Mouse (Mus musculus): Measurements from ENCODE around the gene Myrf. TPM values are rescaled to one million over a fixed set of nuclear protein-coding genes. Genes with fewer than 3 reads are reported as not detected.
"Not testable (repeated sequence)": the region's sequence is repeated elsewhere in the genome, so short reads cannot be mapped to it uniquely, and the experiment has no call there.

Gene Myrf
- polyA plus RNA-seq, 1 experiment from 2014 or later = 2.1 TPM

DNA sequence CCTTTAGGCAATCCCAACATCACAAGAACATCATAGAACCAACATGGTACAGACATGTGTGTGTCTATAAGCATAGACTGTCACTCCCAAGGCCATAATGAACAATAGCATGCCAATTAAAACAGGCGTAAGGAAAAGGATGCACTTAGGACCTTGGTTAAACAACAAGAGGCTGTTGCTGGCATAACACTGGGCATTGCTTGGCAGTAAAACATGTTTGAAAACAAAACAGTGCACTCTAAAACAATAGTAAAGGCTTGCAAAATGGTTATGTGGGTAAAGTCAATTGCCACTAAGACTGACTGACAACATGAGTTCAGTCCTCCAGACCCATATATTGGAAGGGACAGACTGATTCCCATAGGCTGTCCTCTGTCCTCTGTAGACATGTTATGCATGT is 72.6 kb downstream of the Myrf start:
- Histone ChIP-seq H3K9me3 (no peaks in the 10 kb centered on the region), H3K4me3 (no peak overlapping the region), H3K4me1 (no peaks in the 10 kb centered on the region), H3K36me3 (replicated peaks) (no peaks in the 10 kb centered on the region), H3K27me3 (ENCODE audit: poor library complexity, severe bottlenecking) (no peaks in the 10 kb centered on the region), H3K27ac (no peak overlapping the region)
- WGBS = 94% methylated on average over 1 of the region's 1 CpGs
- DNase-seq (ENCODE audit: extremely low spot score, low spot score) = no peak

DNA sequence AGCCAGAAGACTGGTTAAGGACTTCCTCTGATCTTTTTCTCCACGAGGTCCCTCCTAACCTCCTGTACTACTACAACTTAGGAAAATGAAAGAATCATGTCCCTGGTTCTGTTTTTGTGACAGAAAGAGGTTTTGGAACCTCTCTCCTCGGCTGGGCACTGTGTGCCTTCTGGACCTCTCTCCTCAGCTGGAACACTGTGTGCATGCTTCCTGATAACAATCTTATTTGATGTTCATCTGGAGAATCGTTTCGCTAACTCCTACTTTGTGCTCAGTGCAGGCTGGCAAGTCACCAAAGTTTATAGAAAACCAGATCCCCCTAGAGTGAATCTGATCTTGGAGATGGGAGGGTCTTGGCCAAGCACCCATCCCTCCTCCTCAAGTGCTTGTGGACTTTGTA is 73.4 kb downstream of the Myrf start:
- DNase-seq (ENCODE audit: extremely low spot score, low spot score) = no peak
- H3K36me3 ChIP-seq (replicated peaks) = no peaks in the 10 kb centered on the region
- no peak overlapping the region for H3K4me3 ChIP-seq
- H3K4me1 ChIP-seq = no peaks in the 10 kb centered on the region
- no peaks in the 10 kb centered on the region for H3K27me3 ChIP-seq (ENCODE audit: poor library complexity, severe bottlenecking)
- H3K27ac ChIP-seq = no peak overlapping the region
- H3K9me3 ChIP-seq = no peaks in the 10 kb centered on the region
- 87% methylated on average over 4 of the region's 4 CpGs for WGBS

DNA sequence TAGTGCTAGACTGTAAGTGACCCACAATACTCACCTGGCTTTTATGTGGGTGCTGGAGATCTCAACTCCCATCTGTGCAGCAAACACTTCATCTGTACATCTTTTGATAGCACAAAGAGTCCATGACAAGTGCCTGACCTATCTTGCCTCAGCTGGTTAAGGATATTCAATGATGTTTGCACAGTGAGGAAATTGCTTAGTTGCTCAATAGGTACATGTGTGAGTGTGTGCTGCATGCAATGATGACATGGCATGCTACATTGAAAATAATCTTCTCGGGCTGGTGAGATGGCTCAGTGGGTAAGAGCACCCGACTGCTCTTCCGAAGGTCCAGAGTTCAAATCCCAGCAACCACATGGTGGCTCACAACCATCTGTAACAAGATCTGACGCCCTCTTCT is 74.6 kb downstream of the Myrf start:
- WGBS = 81% methylated on average over 4 of the region's 4 CpGs
- not testable (repeated sequence) for H3K9me3 ChIP-seq; H3K27me3 ChIP-seq (ENCODE audit: poor library complexity, severe bottlenecking); H3K27ac ChIP-seq; H3K4me1 ChIP-seq; H3K36me3 ChIP-seq (replicated peaks); DNase-seq (ENCODE audit: extremely low spot score, low spot score); H3K4me3 ChIP-seq

DNA sequence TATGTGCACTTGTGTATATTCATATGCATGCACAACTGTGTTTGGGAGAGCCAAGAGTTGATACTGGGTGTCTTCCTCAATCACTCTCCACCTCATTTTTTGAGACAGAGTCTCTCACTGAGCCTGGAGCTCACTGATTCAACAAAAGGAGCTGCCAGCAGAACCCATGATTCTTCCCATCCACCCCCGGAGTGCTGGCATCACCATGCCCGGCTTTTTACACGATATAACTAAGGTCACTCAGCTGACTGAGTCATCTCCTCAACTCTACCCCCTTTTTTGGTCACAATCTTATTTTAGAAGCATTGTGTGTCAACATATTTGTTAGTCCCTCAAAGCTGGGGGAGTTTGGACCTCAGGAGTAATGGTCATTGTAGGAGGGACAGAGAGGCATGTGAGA is 76.7 kb downstream of the Myrf start:
- Histone ChIP-seq H3K9me3 (no peaks in the 10 kb centered on the region), H3K36me3 (replicated peaks) (no peaks in the 10 kb centered on the region), H3K4me3 (no peak overlapping the region), H3K4me1 (no peaks in the 10 kb centered on the region), H3K27me3 (ENCODE audit: poor library complexity, severe bottlenecking) (no peaks in the 10 kb centered on the region), H3K27ac (no peak overlapping the region)
- WGBS = 91% methylated on average over 3 of the region's 3 CpGs
- no peak for DNase-seq (ENCODE audit: extremely low spot score, low spot score)

Small RNA genes lying within 50 kb of the gene (microRNA-seq; reads per million reads assigned to microRNA genes)
- 2.1 reads per million for gene Mir6993

Other genes starting within 250 kb of the Myrf start
- gene Best1, start 239.1 kb downstream of the Myrf start, polyA plus RNA-seq (2016; fragmentation: Nextera tagmentation; extraction: Ambion mirVana) = 2.1 and 2.3 TPM in 2 replicates
- gene Rab3il1, start 239.1 kb downstream of the Myrf start, polyA plus RNA-seq (2016; fragmentation: Nextera tagmentation; extraction: Ambion mirVana) = 39.3 and 39.8 TPM in 2 replicates
- 4.6 and 5.5 TPM in 2 replicates for gene Fads3, start 199.2 kb downstream of the Myrf start, polyA plus RNA-seq (2016; fragmentation: Nextera tagmentation; extraction: Ambion mirVana)
- 188 and 201 TPM in 2 replicates for gene Fads2, start 139.0 kb downstream of the Myrf start, polyA plus RNA-seq (2016; fragmentation: Nextera tagmentation; extraction: Ambion mirVana)
- gene Fads1, start 57.9 kb downstream of the Myrf start, polyA plus RNA-seq (2016; fragmentation: Nextera tagmentation; extraction: Ambion mirVana) = 171 and 180 TPM in 2 replicates
- 362 and 373 TPM in 2 replicates for gene Tmem258, start 36.7 kb downstream of the Myrf start, polyA plus RNA-seq (2016; fragmentation: Nextera tagmentation; extraction: Ambion mirVana)
- 215 and 218 TPM in 2 replicates for gene Fen1, start 36.6 kb downstream of the Myrf start, polyA plus RNA-seq (2016; fragmentation: Nextera tagmentation; extraction: Ambion mirVana)
- 1.7 and 1.9 TPM in 2 replicates for gene Dagla, start 64.1 kb upstream of the Myrf start, polyA plus RNA-seq (2016; fragmentation: Nextera tagmentation; extraction: Ambion mirVana)
- gene Syt7, start 148.3 kb upstream of the Myrf start, polyA plus RNA-seq (2016; fragmentation: Nextera tagmentation; extraction: Ambion mirVana) = 0.77 and 2.6 TPM in 2 replicates
- gene Lrrc10b, start 216.7 kb upstream of the Myrf start, polyA plus RNA-seq (2016; fragmentation: Nextera tagmentation; extraction: Ambion mirVana) = 0.44 and 0.45 TPM in 2 replicates
- 0.16 and 0.24 TPM in 2 replicates for gene Ppp1r32, start 242.2 kb upstream of the Myrf start, polyA plus RNA-seq (2016; fragmentation: Nextera tagmentation; extraction: Ambion mirVana)

All from forebrain, embryonic 10.5 days (tissue).